Mouse (Mus musculus) limb, embryonic 15.5 days (tissue): ENCODE measurements around the gene Nf2. TPM values are rescaled to one million over a fixed set of nuclear protein-coding genes. Genes with fewer than 3 reads are reported as not detected.

Source experiments
- ATAC-seq: fragments of 200-750 bp; cut with Nextera tagmentation; 2 replicates; pipeline ENCODE4 v1.8.0; 2017; ENCODE audit warnings: low read depth, moderate TSS enrichment; ENCODE audit not compliant: insufficient number of reproducible peaks, low FRiP score, low TSS enrichment
- H3K27ac ChIP-seq: fragments of 300-500 bp; sonication (generic); 2 replicates; pipeline ENCODE4 v1.5.1; 2015; ENCODE audit warnings: moderate library complexity, mild to moderate bottlenecking, inconsistent platforms
- H3K27me3 ChIP-seq: fragments of 300-500 bp; sonication (generic); 2 replicates; pipeline ENCODE4 v1.6.1; 2015; ENCODE audit warnings: inconsistent platforms
- H3K36me3 ChIP-seq: fragments of 300-500 bp; sonication (generic); 2 replicates; pipeline ENCODE4 v1.6.1; 2015; ENCODE audit warnings: inconsistent platforms
- H3K4me1 ChIP-seq: fragments of 300-500 bp; sonication (generic); 2 replicates; pipeline ENCODE4 v1.6.1; 2015; ENCODE audit warnings: inconsistent platforms
- H3K4me2 ChIP-seq: fragments of 300-500 bp; sonication (generic); 2 replicates; pipeline ENCODE4 v1.6.1; 2015; ENCODE audit warnings: mild to moderate bottlenecking, inconsistent platforms
- H3K4me3 ChIP-seq: fragments of 300-500 bp; sonication (generic); 2 replicates; pipeline ENCODE4 v1.5.1; 2015; ENCODE audit warnings: mild to moderate bottlenecking, inconsistent platforms
- H3K9ac ChIP-seq: fragments of 300-500 bp; sonication (generic); 2 replicates; pipeline ENCODE4 v1.6.1; 2015; ENCODE audit warnings: inconsistent platforms
- H3K9me3 ChIP-seq: fragments of 300-500 bp; sonication (generic); 2 replicates; pipeline ENCODE4 v1.6.1; 2016; ENCODE audit warnings: inconsistent platforms
- WGBS: fragments of 180-500 bp; shearing (Covaris S2); methylation state at CpG from one replicate; pipeline ENCODE4 v1.1.7; 2015; 5-methylcytosine and 5-hydroxymethylcytosine counted together
- polyA plus RNA-seq: library from polyadenylated mRNA; unstranded; fragments of >200 nt; fragmentation: Nextera tagmentation; extraction: Ambion mirVana; gene quantifications from 2 replicates; pipeline ENCODE4 v1.2.1, GENCODE M21; 2015

Gene Nf2
- polyA plus RNA-seq, 1 experiment from 2014 or later = 47.3 TPM

- 77% methylated on average over 10 of the region's 10 CpGs for WGBS
- peaks cover 12% of the 10 kb centered on the region for H3K36me3 ChIP-seq
- H3K9ac ChIP-seq = no peak overlapping the region
- ATAC-seq = no peak
- H3K9me3 ChIP-seq = no peaks in the 10 kb centered on the region
- H3K4me2 ChIP-seq = no peak overlapping the region
- H3K27ac ChIP-seq = no peak overlapping the region
- no peak overlapping the region for H3K4me3 ChIP-seq
- H3K27me3 ChIP-seq = peaks cover 20% of the 10 kb centered on the region
- H3K4me1 ChIP-seq = no peaks in the 10 kb centered on the region
These were observed 111.7 kb downstream of the Nf2 start for GRCm38 (mm10) chr11:4737682-4738081.

GRCm38 (mm10) chr11:4736355-4736754, 113.0 kb downstream of the Nf2 start:
- H3K9me3 ChIP-seq = no peaks in the 10 kb centered on the region
- peaks cover 17% of the 10 kb centered on the region for H3K36me3 ChIP-seq
- peaks cover 7% of the 10 kb centered on the region for H3K27me3 ChIP-seq
- H3K27ac ChIP-seq = no peak overlapping the region
- WGBS = 56% methylated on average over 6 of the region's 6 CpGs
- no peaks in the 10 kb centered on the region for H3K4me1 ChIP-seq
- no peak for ATAC-seq
- H3K4me3 ChIP-seq = no peak overlapping the region
- H3K4me2 ChIP-seq = no peak overlapping the region
- no peak overlapping the region for H3K9ac ChIP-seq

DNA sequence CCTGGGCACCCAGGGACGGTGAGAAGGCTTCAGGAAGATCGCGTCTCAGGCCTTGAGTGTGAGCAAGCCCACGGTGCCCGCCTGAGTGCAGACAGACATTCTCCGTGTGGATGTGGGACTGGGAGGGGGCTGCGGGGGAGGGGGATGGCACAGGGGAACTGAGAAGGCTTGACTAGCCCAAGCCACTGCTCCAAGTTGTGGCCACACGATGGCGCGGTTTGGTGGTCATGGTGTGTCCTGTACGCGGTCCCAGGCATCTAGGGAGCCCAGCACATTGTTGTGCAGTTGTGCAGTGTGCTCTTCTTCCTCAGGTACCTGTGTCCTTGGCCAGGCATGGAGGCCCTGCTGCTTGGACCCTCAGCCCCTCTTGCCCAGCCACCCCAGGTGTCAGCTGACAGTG, 115.2 kb downstream of the Nf2 start:
- Histone ChIP-seq H3K27me3 (no peaks in the 10 kb centered on the region), H3K4me1 (peaks cover 7% of the 10 kb centered on the region), H3K9ac (no peak overlapping the region), H3K4me3 (no peak overlapping the region), H3K9me3 (no peaks in the 10 kb centered on the region), H3K36me3 (peaks cover 17% of the 10 kb centered on the region), H3K4me2 (no peak overlapping the region), H3K27ac (no peak overlapping the region)
- no peak for ATAC-seq
- 43% methylated on average over 12 of the region's 12 CpGs for WGBS

GRCm38 (mm10) chr11:4731781-4732180, 117.6 kb downstream of the Nf2 start:
- peaks cover 11% of the 10 kb centered on the region; the same call in 1 of the 2 replicates for H3K36me3 ChIP-seq
- H3K4me3 ChIP-seq = no peak overlapping the region
- peaks cover 7% of the 10 kb centered on the region for H3K4me1 ChIP-seq
- no peaks in the 10 kb centered on the region for H3K27me3 ChIP-seq
- 69% methylated on average over 7 of the region's 7 CpGs for WGBS
- no peak overlapping the region for H3K27ac ChIP-seq
- H3K9me3 ChIP-seq = no peaks in the 10 kb centered on the region
- ATAC-seq = no peak
- H3K4me2 ChIP-seq = no peak overlapping the region
- no peak overlapping the region for H3K9ac ChIP-seq

DNA sequence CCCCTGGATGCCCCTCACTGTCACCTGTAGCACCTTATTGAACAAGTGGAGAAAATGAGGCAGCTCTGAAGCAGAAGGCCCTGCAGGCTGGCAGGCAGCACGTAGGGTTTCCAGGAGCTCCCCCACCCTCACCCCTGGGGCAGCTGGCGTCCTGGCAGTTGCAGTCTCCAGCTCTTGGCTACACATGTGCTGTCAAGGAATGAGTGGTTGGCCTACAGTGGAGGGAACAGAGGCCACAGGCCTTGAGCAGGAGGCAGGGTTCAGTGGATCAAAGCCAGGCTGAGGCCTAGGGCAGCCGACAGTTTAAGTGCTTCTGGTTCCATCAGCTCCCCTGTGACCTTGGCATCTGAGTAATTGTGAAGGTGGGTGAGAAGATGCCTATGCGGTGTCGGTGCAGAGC, 118.4 kb downstream of the Nf2 start:
- no peaks in the 10 kb centered on the region for H3K27me3 ChIP-seq
- no peaks in the 10 kb centered on the region for H3K9me3 ChIP-seq
- ATAC-seq = no peak
- no peak overlapping the region for H3K4me2 ChIP-seq
- H3K9ac ChIP-seq = no peak overlapping the region
- 64% methylated on average over 5 of the region's 5 CpGs for WGBS
- H3K36me3 ChIP-seq = peaks cover 11% of the 10 kb centered on the region; the same call in 1 of the 2 replicates
- peaks cover 7% of the 10 kb centered on the region for H3K4me1 ChIP-seq
- H3K4me3 ChIP-seq = no peak overlapping the region
- no peak overlapping the region for H3K27ac ChIP-seq

GRCm38 (mm10) chr11:4730096-4730495, 119.2 kb downstream of the Nf2 start:
- peaks cover 18% of the 10 kb centered on the region for H3K36me3 ChIP-seq
- no peak for ATAC-seq
- H3K4me2 ChIP-seq = no peak overlapping the region
- no peak overlapping the region for H3K4me3 ChIP-seq
- peaks cover 7% of the 10 kb centered on the region for H3K4me1 ChIP-seq
- H3K27me3 ChIP-seq = no peaks in the 10 kb centered on the region
- WGBS = 62% methylated on average over 6 of the region's 6 CpGs
- no peaks in the 10 kb centered on the region for H3K9me3 ChIP-seq
- no peak overlapping the region for H3K27ac ChIP-seq
- 0 out of 2 replicates have a peak overlapping the region, but pooled peaks have one; percentile 26 for H3K9ac ChIP-seq

- H3K9me3 ChIP-seq = no peaks in the 10 kb centered on the region
- H3K4me1 ChIP-seq = peaks cover 7% of the 10 kb centered on the region
- H3K36me3 ChIP-seq = peaks cover 23% of the 10 kb centered on the region
- H3K4me3 ChIP-seq = no peak overlapping the region
- no peak overlapping the region for H3K27ac ChIP-seq
- 42% methylated on average over 12 of the region's 12 CpGs for WGBS
- H3K4me2 ChIP-seq = no peak overlapping the region
- ATAC-seq = no peak
- H3K27me3 ChIP-seq = no peaks in the 10 kb centered on the region
- no peak overlapping the region for H3K9ac ChIP-seq
These were observed 119.7 kb downstream of the Nf2 start for GRCm38 (mm10) chr11:4729603-4730002.

- Histone ChIP-seq H3K4me2 (no peak overlapping the region), H3K27me3 (no peaks in the 10 kb centered on the region), H3K36me3 (peaks cover 36% of the 10 kb centered on the region), H3K4me3 (no peak overlapping the region), H3K9ac (no peak overlapping the region), H3K9me3 (no peaks in the 10 kb centered on the region), H3K4me1 (peaks cover 20% of the 10 kb centered on the region), H3K27ac (no peak overlapping the region)
- ATAC-seq = no peak
- 73% methylated on average over 8 of the region's 8 CpGs for WGBS
These were observed 127.6 kb downstream of the Nf2 start for GRCm38 (mm10) chr11:4721728-4722127.

- H3K27ac ChIP-seq = no peak overlapping the region
- ATAC-seq = peak; percentile 40; the same call in 1 of the 2 replicates
- H3K4me2 ChIP-seq = no peak overlapping the region
- 40% methylated on average over 7 of the region's 7 CpGs for WGBS
- no peak overlapping the region for H3K4me3 ChIP-seq
- peaks cover 36% of the 10 kb centered on the region for H3K36me3 ChIP-seq
- H3K27me3 ChIP-seq = no peaks in the 10 kb centered on the region
- peaks cover 20% of the 10 kb centered on the region for H3K4me1 ChIP-seq
- no peak overlapping the region for H3K9ac ChIP-seq
- H3K9me3 ChIP-seq = no peaks in the 10 kb centered on the region
These were observed 128.3 kb downstream of the Nf2 start for GRCm38 (mm10) chr11:4720900-4721580.

- 54% methylated on average over 11 of the region's 11 CpGs for WGBS
- H3K9me3 ChIP-seq = no peaks in the 10 kb centered on the region
- peaks cover 20% of the 10 kb centered on the region for H3K4me1 ChIP-seq
- H3K9ac ChIP-seq = no peak overlapping the region
- peak; percentile 8; the same call in 1 of the 2 replicates for ATAC-seq
- no peak overlapping the region for H3K4me3 ChIP-seq
- no peak overlapping the region for H3K4me2 ChIP-seq
- H3K27ac ChIP-seq = no peak overlapping the region
- H3K27me3 ChIP-seq = no peaks in the 10 kb centered on the region
- peaks cover 31% of the 10 kb centered on the region for H3K36me3 ChIP-seq
These were observed 128.9 kb downstream of the Nf2 start for GRCm38 (mm10) chr11:4720393-4720792.

- Histone ChIP-seq H3K4me1 (peaks cover 20% of the 10 kb centered on the region), H3K4me2 (no peak overlapping the region)
- WGBS = 74% methylated on average over 9 of the region's 9 CpGs
These were observed 129.4 kb downstream of the Nf2 start for GRCm38 (mm10) chr11:4719961-4720360.

DNA sequence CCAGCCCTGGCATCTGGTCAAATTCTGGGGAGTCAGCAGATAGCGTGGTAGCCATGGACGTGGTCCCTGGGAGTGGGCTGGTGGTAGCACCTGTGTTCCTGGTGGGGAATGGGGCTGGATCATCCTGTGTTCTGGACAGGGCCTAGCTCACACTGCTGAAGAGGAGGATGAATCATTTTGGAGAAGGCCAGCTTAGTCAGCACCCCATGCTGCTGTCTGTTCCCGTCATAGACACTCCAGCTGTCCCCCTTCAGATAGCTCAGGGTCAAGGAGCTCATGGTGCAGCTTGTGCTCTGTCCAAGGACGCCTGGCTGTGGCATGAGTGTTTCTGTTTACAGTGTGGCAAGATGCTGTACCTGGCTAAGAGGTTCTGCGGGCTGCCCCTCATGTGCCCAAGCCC, 130.8 kb downstream of the Nf2 start:
- ATAC-seq = no peak
- Histone ChIP-seq H3K4me1 (peaks cover 20% of the 10 kb centered on the region), H3K36me3 (peaks cover 13% of the 10 kb centered on the region), H3K27me3 (no peaks in the 10 kb centered on the region), H3K4me3 (no peak overlapping the region), H3K9ac (no peak overlapping the region), H3K4me2 (no peak overlapping the region), H3K9me3 (no peaks in the 10 kb centered on the region), H3K27ac (no peak overlapping the region)
- 84% methylated on average over 5 of the region's 5 CpGs for WGBS

More at GRCm38 (mm10) chr11:4719961-4720360, 129.4 kb downstream of the Nf2 start:
- H3K9me3 ChIP-seq = no peaks in the 10 kb centered on the region
- no peak overlapping the region for H3K4me3 ChIP-seq
- H3K9ac ChIP-seq = no peak overlapping the region
- no peaks in the 10 kb centered on the region for H3K27me3 ChIP-seq
- ATAC-seq = no peak
- H3K36me3 ChIP-seq = peaks cover 27% of the 10 kb centered on the region
- H3K27ac ChIP-seq = no peak overlapping the region
